Comparison of ENCODE assay signal across 8 mouse cellular contexts in genomic region chr2:166215610-166216511, GRCm38 (mm10).
DNase-seq lines count a peak whose midpoint lies in the region; ATAC-seq lines count a peak whose summit lies in the region.

No protein-coding gene starts in this region.

- no peak overlapping the region for H3K4me2 ChIP-seq in embryonic facial prominence, embryonic 12.5 days (replicated peaks)
- H3K4me2 ChIP-seq in kidney, embryonic 14.5 days (replicated peaks; ENCODE audit: low read depth, low read length): no peak overlapping the region
- H3K4me2 ChIP-seq in midbrain, embryonic 14.5 days (ENCODE audit: low read length): no peak overlapping the region

- no peaks in the 10 kb centered on the region for H3K36me3 ChIP-seq in embryonic facial prominence, embryonic 12.5 days
- no peaks in the 10 kb centered on the region for H3K36me3 ChIP-seq in kidney, embryonic 14.5 days (ENCODE audit: control insufficient read depth, insufficient read depth, low read length)
- H3K36me3 ChIP-seq in midbrain, embryonic 14.5 days (ENCODE audit: control insufficient read depth, insufficient read depth, low read length): no peaks in the 10 kb centered on the region

- 0 out of 2 replicates have a peak, but pooled peaks have one; percentile 14 for ATAC-seq in embryonic facial prominence, embryonic 12.5 days (ENCODE audit: insufficient number of reproducible peaks, insufficient read depth, low FRiP score, low TSS enrichment)
- 0 out of 2 replicates have a peak, but pooled peaks have one; percentile 45 for ATAC-seq in kidney, embryonic 14.5 days (ENCODE audit: low FRiP score, low TSS enrichment)
- peak; percentile 63 for ATAC-seq in midbrain, embryonic 14.5 days (ENCODE audit: low FRiP score, low TSS enrichment)

- 50% methylated on average over 18 of the region's 18 CpGs for WGBS in embryonic facial prominence, embryonic 12.5 days
- 44% methylated on average over 18 of the region's 18 CpGs for WGBS in kidney, embryonic 14.5 days
- 21% methylated on average over 18 of the region's 18 CpGs for WGBS in midbrain, embryonic 14.5 days

- no peak overlapping the region for H3K9ac ChIP-seq in embryonic facial prominence, embryonic 12.5 days
- H3K9ac ChIP-seq in kidney, embryonic 14.5 days (ENCODE audit: low read depth, low read length): no peak overlapping the region
- no peak overlapping the region for H3K9ac ChIP-seq in midbrain, embryonic 14.5 days (replicated peaks; ENCODE audit: low read length)

- 0 out of 2 replicates have a peak overlapping the region, but pooled peaks have one; percentile 25 for H3K27ac ChIP-seq in embryonic facial prominence, embryonic 12.5 days
- H3K27ac ChIP-seq in kidney, embryonic 14.5 days (ENCODE audit: low read depth, low read length): no peak overlapping the region
- H3K27ac ChIP-seq in midbrain, embryonic 14.5 days (replicated peaks; ENCODE audit: low read depth, low read length): no peak overlapping the region

- H3K4me3 ChIP-seq in embryonic facial prominence, embryonic 12.5 days: no peak overlapping the region
- H3K4me3 ChIP-seq in kidney, embryonic 14.5 days (ENCODE audit: low read length): no peak overlapping the region
- no peak overlapping the region for H3K4me3 ChIP-seq in midbrain, embryonic 14.5 days (replicated peaks; ENCODE audit: low read depth, low read length)

- no peaks in the 10 kb centered on the region for H3K9me3 ChIP-seq in embryonic facial prominence, embryonic 12.5 days
- no peaks in the 10 kb centered on the region for H3K9me3 ChIP-seq in kidney, embryonic 14.5 days (ENCODE audit: control insufficient read depth, low read length)
- no peaks in the 10 kb centered on the region for H3K9me3 ChIP-seq in midbrain, embryonic 14.5 days (ENCODE audit: control insufficient read depth, low read length)

- peaks cover 25% of the 10 kb centered on the region; the same call in 1 of the 2 replicates for H3K4me1 ChIP-seq in embryonic facial prominence, embryonic 12.5 days
- peaks cover 14% of the 10 kb centered on the region for H3K4me1 ChIP-seq in kidney, embryonic 14.5 days (ENCODE audit: control insufficient read depth, insufficient read depth, low read length)
- H3K4me1 ChIP-seq in midbrain, embryonic 14.5 days (ENCODE audit: control insufficient read depth, insufficient read depth, low read length): peaks cover 23% of the 10 kb centered on the region

- peak; percentile 16 for DNase-seq in heart, postnatal 25 days (ENCODE audit: low spot score)
- DNase-seq in heart, postnatal 36 days: no peak
- DNase-seq in midbrain, embryonic 14.5 days: peak; percentile 78
- no peak for DNase-seq in spleen, adult 12 weeks (ENCODE audit: low spot score)
- no peak for DNase-seq in thymus, adult 18-20 months
- no peak for DNase-seq in left cerebral cortex, adult 18-20 months (ENCODE audit: low spot score in 2 of 2)

- intact Hi-C loops in heart, postnatal 25 days (cut with DNase I): no loop called here
- intact Hi-C loops in heart, postnatal 36 days (cut with DNase I): no loop called here

- no peaks in the 10 kb centered on the region for H3K27me3 ChIP-seq in embryonic facial prominence, embryonic 12.5 days
- H3K27me3 ChIP-seq in kidney, embryonic 14.5 days (ENCODE audit: control insufficient read depth, insufficient read depth, low read length): no peaks in the 10 kb centered on the region; the same call in 1 of the 2 replicates
- H3K27me3 ChIP-seq in midbrain, embryonic 14.5 days (ENCODE audit: control insufficient read depth, insufficient read depth, low read length): peaks cover 20% of the 10 kb centered on the region; the same call in 1 of the 2 replicates

Comparison
In these comparisons a context has a peak if more than half of its experiments do, and no peak if none do; other contexts are left out.
1. DNase-seq: peak in heart, postnatal 25 days (single experiment) and midbrain, embryonic 14.5 days (single experiment); none in heart, postnatal 36 days (0 of 2), spleen, adult 12 weeks (single experiment), thymus, adult 18-20 months (0 of 2) and left cerebral cortex, adult 18-20 months (0 of 2).
2. Peak in every context shown above with its lines, with median percentiles within 50 percentile points of each other: ATAC-seq.